Mouse (Mus musculus) adrenal gland, postnatal 25 days (tissue): ENCODE results near the gene Abl2. TPM values are rescaled to one million over a fixed set of nuclear protein-coding genes. Genes with fewer than 3 reads are reported as not detected.

Experiments
- DNase-seq: peaks from one replicate; pipeline ENCODE4 v3.0.0; 2021; ENCODE audit warnings: mixed read lengths
- total RNA-seq: library from RNA; stranded (reverse); gene quantifications from 2 replicates; pipeline ENCODE4 v1.2.3, GENCODE M21; 2021

Abl2 gene
- total RNA-seq, 1 experiment from 2014 or later: 22.3 TPM

DNA sequence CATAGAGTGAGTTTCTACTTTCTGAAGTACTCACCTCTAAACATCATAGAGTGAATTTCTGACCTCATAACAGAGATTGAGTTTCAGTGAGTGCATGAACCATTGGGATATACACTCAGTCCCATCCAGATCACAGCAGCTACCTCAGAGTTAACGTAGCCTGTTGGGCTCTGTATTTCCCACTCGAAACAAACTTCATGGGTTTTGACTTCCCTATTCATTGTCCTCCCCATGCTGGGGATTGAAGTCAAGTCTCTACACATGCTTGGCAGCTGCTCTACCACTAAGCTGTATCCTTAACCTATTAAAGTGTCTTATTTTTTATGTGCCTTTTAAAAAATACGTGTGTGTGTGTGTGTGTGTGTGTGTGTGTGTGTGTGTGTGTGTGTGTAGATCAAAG is 26.9 kb downstream of the Abl2 start:
- DNase-seq: no peak

DNA sequence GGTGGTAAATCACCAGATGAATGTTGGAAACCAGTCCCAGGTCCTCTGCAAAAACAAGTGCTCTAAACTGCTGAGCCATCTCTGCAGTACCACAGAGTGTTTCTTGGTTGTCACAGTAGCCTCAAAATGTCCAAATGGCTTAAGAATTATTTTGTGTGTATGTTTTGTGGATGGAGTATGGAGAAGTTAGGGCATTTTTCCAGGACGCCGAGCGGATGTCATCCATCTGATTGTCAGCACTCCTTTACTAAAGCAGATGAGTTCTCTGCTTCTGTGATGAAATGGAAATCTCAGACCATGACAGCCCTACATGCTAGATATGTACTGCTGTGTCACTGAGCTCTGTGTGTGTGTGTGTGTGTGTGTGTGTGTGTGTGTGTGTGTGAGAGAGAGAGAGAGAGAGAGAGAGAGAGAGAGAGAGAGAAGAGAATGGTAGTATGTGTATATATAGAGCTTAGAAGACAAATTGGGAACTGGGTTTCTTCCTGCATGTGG is 31.3 kb downstream of the Abl2 start:
- DNase-seq: no peak

DNA sequence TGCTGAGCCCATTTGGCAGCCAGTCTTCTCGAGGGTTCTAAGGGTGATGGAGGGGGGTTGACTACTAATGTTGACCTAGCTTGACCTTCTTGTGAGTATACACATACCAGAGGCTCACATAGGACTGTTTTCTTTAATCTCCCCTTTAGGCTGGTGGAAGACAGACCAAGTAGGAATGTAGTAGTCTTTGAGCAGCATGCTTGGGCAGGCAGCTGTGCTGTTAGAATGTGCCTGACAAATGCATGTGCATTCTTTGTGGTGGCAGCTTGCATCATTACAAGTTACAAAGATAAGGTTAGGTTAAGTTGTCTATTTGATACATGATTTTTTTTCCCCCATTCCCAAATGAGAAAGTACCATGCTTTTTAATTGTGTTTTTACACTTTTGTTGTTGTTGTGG is 31.8 kb downstream of the Abl2 start:
- no peak for DNase-seq

- DNase-seq: no peak
These were observed 34.7 kb downstream of the Abl2 start for GRCm38 (mm10) chr1:156593267-156593666.

DNA sequence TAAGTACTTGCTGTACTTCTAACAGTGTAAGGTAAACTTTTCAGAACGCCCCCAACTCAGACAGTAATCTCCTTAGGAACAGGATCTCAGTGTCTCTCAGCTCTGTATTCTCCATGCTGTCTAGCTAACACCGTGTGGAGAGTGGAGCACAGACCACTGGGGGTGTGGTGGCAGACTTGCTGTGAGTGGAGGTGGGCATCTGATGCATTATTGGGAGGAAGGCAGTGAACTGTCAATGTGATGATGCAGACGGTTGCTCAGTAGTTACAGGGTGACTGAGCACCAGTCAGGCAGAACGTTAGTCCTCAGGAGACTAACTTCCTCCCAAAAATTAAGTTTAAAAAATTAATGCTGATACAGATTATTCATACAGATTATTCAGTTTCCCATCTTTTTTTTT is 38.5 kb downstream of the Abl2 start:
- no peak for DNase-seq

GRCm38 (mm10) chr1:156602545-156602944 is 44.0 kb downstream of the Abl2 start:
- no peak for DNase-seq

DNA sequence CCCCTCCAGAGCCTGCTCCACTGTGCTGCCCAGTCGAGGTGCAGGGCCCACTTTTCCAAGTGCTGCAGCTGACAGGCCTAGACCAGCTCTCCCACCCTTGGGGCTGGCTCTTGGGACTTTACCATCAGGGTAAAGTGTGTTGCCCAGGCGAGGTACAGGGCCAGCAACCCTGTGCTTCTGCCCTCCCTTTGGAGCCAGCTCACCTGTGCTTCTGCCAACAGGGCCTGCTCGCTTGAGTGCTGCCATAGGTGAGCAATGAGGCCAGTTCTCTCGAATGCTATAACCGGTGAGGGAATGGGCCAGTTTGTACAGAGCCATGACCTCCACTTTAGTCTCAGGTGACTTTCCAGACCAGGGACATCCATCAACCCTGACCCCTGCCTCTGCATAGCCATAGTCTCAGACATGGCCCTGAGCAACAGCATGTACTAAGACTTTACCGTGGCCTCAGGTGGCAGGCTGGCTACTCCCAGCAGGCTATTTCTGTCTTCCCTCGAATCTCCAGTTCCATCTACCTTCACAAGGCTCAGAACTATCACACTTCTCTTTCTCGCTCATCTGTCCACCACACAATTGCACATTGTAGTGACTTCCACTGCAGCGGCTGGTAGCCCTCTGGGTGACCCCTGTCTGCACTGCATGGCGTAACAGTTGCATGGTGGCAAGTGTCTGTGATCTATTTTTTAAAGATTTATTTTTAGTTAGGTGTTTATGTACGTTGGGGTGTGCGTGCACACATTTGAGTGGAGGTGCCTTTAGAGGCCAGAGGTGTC is 46.7 kb downstream of the Abl2 start:
- no peak for DNase-seq

GRCm38 (mm10) chr1:156605940-156606339 is 47.4 kb downstream of the Abl2 start:
- DNase-seq: no peak

DNA sequence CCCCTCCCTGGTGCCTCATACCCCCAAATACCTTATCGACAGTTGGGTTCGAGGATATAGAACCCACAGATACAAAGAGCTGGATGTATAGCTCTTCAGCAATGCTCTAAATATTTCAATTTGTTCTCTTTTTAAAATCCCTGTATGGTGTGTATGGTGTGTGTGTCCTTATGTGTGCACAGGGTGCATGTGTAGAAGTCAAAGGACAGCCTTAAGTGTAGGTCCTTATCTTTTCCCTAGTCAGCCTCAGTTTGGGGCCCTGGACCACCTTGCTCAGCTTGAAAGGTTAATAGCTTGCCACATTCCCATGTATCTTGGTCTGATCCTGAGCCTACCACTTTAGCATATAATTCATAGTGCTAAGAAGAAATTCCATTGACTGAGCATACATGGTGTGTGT is 49.9 kb downstream of the Abl2 start:
- no peak for DNase-seq

DNA sequence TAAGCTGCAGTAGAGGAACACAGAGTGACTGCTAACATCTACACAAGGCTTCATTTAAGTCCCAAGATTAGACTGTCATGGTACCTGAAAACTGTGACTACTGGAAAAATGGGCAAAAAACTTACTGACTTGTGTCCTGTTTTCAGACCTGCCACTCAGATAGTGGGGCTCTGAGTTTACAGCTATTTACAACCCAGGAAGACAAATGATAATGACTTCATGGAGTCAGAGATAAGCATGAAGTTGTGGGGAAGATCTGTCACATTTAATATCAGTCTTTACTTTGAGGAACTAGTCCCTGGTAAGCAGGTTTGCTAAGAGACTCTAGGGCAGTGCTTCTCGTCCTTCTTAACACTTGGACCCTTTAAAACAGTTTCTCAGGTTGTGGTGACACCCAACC is 51.7 kb downstream of the Abl2 start:
- DNase-seq: no peak

DNA sequence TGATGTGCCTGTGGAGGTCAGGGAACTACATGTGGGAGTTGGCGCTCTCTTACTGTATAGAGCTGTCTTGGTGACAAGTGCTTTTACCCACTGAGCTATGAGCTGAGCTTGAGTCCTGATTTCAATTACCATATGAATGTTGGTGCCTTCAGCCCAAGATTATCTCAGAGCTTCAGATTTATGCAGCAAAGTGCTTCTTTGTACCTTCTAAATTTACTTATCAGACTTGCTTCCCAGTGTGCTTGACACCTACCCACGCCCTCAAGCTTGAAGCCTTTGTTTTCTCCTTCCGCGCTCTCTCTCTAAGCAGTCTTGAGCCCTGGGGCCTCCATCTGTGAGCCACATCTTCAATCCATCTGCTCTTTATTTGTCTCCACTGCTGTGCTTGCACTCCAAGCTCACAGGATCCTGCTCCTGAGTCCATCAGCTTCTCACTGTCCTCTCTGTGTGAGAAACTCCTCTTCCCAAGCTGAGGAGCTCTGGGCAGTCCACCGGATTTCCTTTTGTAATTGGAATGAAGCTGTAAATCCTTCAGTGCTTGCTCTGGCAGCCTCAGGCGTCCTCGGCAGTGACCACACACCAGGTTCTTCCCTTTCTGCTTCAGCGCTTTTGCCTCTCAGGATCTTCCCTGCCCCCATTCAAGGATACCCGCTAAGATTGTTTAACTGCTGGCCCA is 55.4 kb downstream of the Abl2 start:
- no peak for DNase-seq

- no peak for DNase-seq
These were observed 56.1 kb downstream of the Abl2 start for GRCm38 (mm10) chr1:156614710-156615109.

DNA sequence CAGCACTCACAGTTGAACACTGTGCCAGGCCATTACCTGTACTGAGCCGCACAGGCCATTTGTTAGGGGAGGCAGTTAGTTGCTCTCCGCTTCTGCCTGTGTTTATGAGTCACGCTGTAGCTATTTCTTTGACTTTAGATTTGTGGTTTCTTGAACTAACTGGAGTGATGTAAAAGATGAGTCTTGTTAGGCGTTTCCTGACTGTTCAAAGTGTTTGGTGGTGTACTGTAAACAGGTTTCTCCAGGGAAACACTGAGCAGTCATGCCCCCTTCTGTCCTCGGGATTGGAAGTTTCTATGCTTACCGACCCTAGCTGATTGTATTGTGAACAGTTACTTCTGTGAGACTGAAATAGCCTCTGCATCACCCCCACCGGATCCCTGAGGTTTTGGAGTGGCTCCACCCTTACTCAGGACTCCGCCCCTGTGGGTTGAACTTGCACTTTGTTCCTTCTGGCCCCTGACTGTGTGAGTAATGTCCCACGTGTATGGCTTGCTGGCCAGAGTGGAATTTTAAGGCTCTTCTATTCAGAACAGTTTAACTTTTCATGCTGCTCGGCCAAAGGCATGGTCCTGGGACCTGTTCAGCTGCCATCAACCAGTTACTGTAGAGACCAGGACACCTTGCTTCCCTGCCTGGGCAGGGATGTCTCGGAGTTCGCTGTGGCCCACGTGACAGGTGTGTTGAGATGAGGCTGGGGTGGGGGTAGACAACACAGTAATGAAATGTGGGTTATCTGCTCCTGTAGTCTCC is 57.0 kb downstream of the Abl2 start:
- peak; percentile 73 for DNase-seq

DNA sequence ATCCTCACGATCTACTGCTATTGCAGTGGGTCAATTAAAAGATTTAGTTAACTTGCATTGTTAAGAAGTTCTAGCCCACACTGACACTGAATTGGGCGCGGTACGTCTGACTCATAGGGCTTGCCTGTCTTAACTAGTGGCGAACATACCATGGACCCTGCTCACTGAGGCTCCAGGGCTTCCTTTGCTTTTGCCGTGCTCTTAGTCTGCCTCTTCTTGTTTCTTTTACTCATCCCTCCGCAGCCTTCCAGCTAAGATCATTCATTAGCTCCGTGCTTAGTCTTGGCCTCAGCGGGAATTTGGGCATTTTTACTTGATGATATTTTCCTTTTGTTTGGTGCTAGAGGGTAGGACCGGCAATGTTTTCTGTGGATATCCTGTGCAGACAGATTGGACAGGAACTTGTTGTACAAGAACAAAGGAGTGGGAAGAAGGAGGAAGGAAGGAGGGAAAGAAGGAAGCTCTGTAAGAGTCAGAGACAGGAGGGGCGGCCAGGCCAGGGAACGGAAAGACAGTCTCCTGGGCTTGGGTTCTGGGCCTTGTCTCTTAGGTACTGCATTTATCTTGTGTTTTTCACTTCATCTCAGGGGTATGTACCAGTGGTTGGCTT is 58.5 kb downstream of the Abl2 start:
- DNase-seq: no peak

DNA sequence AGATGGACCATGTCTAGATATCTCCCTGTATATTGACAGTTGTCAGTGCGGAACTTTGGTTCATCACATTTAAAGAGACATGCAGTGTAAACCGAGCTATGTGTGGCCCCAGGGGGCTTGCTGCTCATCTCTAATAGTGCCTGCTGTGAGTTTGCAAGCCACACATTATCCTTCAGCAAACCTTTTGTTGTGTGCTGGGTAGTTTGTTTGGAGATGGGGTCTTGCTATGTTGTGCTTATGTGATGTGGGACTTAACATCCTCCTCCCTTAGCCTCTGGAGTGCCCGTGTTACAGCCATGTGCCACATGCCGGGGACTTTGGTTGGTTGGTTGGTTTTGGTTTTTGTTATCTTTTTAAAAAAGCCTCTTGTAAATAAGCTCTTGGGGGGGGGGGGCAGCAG is 59.2 kb downstream of the Abl2 start:
- DNase-seq: no peak

- no peak for DNase-seq
These were observed 61.8 kb downstream of the Abl2 start for GRCm38 (mm10) chr1:156620292-156620909.

DNA sequence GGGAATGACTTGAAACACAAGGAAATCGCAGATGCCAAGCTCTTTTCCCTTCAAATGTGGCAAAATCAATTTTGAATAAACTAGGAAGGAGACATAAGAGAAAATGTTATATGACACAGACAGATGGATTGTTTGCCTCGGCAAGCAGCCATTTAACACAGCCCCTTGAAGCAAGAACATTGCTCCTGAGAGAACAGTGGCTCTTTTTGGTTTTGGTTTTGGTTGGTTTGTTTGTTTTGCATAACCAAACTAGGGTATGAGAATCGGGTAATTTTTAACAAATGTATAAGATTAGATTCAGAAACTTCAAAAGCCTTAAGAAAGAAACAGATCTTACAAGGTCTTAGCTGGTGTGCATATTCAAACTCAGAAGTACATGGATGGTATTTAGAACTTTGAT is 62.4 kb downstream of the Abl2 start:
- no peak for DNase-seq

DNA sequence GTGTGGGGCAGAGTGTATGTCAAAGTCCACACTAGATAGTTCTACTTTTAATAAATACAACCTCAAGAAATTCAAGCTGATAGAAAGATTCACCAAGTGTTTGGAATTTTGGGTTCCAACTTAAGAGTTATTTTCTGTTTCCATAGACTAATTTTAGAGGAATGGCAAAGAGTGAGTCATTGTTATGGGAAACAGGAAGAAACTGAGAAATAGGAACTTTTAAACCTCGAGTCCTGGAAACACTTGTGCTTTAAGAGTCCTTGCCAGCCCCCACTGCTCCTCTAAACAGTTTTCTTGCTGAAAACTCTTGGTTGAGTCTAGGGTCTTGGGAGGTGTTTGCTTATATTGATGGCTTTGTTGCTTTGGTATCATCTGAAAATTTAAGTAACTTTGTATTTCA is 65.6 kb downstream of the Abl2 start:
- DNase-seq: no peak

DNA sequence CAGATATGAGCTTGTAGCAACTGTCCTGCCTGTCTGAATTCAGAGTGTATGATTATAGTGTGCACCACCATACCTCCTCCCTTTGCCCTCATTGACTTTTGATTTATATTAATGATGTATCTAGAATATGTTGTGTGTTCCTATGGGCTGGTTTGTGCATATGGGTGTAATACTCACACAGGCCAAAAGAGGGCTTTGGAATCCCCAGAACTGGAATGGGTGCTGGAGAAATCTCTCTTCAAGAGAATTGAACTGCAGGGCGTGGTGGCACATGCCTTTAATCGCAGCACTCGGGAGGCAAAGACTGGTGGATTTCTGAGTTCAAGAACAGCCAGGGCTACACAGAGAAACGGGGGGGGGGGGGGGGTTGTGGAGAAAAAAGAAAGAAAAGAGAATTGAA is 68.1 kb downstream of the Abl2 start:
- no peak for DNase-seq

- no peak for DNase-seq
These were observed 71.4 kb downstream of the Abl2 start for GRCm38 (mm10) chr1:156629984-156630383.

DNA sequence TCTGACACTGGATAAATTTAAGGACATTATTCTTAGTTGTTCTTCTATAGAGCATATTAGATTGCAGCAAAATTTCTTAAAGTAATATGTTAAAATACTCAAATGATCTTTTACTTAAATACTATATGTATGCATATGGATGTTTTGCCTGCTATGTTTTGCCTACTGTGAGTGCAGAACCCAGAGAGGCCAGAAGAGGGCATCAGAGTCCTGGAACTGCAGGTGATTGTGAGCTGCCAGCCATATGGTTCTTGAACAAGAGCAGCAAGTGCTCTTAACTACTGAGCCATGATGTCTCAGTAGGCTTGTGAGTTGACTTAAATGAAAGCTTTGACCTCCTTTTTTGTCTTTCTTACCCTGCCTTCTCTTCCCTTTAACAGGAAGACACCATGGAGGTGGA is 72.4 kb downstream of the Abl2 start:
- DNase-seq: no peak

DNA sequence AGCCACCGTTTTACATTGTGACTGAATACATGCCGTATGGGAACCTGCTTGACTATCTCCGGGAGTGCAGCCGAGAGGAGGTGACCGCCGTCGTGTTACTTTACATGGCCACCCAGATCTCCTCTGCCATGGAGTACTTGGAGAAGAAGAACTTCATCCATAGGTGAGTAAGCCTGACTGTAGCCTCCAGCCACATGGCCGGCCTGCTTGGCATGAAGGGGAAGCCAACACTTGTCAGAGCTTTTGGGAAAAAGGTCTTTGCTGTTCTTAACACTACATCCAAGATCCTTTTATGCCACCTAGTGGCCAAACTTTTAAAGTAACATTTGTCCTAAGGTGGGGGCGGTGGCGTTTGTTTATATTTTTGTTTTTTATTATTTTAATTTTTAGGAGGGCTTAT is 74.5 kb downstream of the Abl2 start:
- no peak for DNase-seq
